Mouse (Mus musculus): ENCODE results near the gene Rpl13a. TPM values are rescaled to one million over a fixed set of nuclear protein-coding genes. Genes with fewer than 3 reads are reported as not detected.

Rpl13a gene
- total and polyA plus RNA-seq, 3 experiments: 1,478 to 6,084 (median 2,356) TPM

DNA sequence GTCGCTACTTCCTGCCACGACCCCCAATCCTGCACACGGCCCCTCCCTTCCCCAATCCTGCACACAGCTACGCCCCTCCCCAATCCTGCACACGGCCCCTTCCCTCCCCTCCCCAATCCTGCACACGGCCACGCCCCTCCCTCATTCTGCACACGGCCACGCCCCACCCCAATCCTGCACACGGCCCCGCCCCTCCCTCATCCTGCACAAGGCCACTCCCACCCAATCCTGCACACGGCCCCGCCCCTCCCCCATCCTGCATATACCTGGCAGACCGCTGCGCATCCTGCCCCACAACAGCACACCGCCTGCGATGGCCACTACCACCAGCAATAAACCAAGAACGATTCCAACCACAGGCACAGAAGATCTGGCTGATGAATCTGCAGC, 35.0 kb downstream of the Rpl13a start:
- no peak for DNase-seq (ENCODE audit: low spot score)

DNA sequence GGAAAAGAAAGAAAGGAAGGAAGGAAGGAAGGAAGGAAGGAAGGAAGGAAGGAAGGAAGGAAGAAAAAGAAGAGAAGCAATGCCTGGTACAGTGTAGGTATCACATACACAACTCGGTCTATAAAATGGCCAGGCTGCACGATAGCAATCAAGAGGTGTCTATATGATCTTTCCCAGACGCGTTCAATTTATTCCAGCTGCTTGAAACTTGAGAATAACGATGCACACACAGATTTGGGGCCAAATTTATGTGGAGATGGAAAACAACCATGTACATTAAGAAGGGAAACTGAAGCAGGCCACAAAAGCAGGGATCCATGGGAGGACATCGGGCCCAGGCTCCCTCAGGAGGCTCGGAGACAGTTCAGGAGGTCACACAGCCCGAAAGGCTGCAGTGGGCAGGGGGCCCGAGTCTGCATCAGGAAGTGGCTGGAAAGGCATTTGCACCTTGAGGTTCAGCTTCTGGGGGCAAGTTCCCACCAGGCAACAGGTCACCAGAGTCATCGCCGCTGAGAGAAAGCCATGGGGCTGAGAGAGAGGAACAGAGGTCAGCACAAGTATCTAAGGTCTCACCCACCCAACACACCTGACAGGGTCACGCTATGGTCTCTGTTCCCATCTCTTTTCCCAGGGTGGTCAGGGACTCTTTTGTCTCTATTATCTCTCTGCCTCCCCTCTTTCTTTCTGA, 35.6 kb downstream of the Rpl13a start:
- Histone ChIP-seq H3K27me3 (ENCODE audit: insufficient read depth, low read length) (peaks cover 36% of the 10 kb centered on the region), H3K36me3 (replicated peaks) (no peaks in the 10 kb centered on the region), H3K4me3 (ENCODE audit: low read depth, low read length) (no peak overlapping the region), H3K9me3 (replicated peaks) (no peaks in the 10 kb centered on the region), H3K4me1 (ENCODE audit: insufficient read depth, low read depth, low read length) (peaks cover 52% of the 10 kb centered on the region)
- DNase-seq (ENCODE audit: low spot score) (no peak), ATAC-seq (ENCODE audit: extremely low read depth, insufficient number of reproducible peaks, low FRiP score, poor library complexity, severe bottlenecking) (no peak)
- TF ChIP-seq TAL1 (conservative IDR thresholded peaks at IDR 0.05; ENCODE audit: low read depth, low read length) (no peak), GATA1 (IDR thresholded peaks at IDR 0.05; ENCODE audit: borderline replicate concordance, low read length) (no peak), GATA2 (IDR thresholded peaks at IDR 0.05; ENCODE audit: borderline replicate concordance, low read depth, low read length) (no peak), CTCF (IDR thresholded peaks at IDR 0.05; ENCODE audit: low read depth, low read length) (no peak), POLR2AphosphoS5 (IDR thresholded peaks at IDR 0.05; ENCODE audit: insufficient replicate concordance, low read depth, low read length) (no peak)

More for the DNA sequence above, 35.0 kb downstream of the Rpl13a start:
- H3K27me3 ChIP-seq (ENCODE audit: insufficient read depth, low read length): peaks cover 33% of the 10 kb centered on the region
- ATAC-seq (ENCODE audit: extremely low read depth, insufficient number of reproducible peaks, low FRiP score, poor library complexity, severe bottlenecking): no peak
- no peaks in the 10 kb centered on the region for H3K36me3 ChIP-seq (replicated peaks)
- TF ChIP-seq GATA2 (IDR thresholded peaks at IDR 0.05; ENCODE audit: borderline replicate concordance, low read depth, low read length) (no peak), CTCF (IDR thresholded peaks at IDR 0.05; ENCODE audit: low read depth, low read length) (no peak), TAL1 (conservative IDR thresholded peaks at IDR 0.05; ENCODE audit: low read depth, low read length) (no peak), POLR2AphosphoS5 (IDR thresholded peaks at IDR 0.05; ENCODE audit: insufficient replicate concordance, low read depth, low read length) (no peak), GATA1 (IDR thresholded peaks at IDR 0.05; ENCODE audit: borderline replicate concordance, low read length) (no peak)
- H3K9me3 ChIP-seq (replicated peaks): no peaks in the 10 kb centered on the region
- peaks cover 51% of the 10 kb centered on the region for H3K4me1 ChIP-seq (ENCODE audit: insufficient read depth, low read depth, low read length)
- H3K4me3 ChIP-seq (ENCODE audit: low read depth, low read length): no peak overlapping the region

DNA sequence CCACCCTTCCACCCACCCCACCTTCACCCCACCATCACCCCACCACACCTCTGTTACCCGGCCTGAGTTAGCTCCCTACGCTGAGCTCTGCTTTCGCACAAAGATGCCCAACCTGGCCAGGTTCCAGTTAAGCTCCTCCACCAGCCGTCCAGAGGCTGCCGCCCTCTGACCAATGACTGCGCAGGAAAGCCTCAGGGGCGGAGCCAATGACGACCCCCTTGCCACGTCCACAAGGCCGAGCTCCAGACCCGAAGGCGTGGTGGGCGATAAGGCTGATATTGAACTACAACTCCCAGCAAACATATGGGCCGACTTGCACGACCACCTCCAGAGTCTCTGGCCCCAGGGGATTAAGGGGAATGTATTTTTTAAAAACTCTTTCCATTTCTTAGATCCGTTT, 36.5 kb downstream of the Rpl13a start, which contains the start of gene Rcn3:
TSS of gene Rcn3 (minus strand) at position 174 of the 400 bp plus-strand sequence.
- Histone ChIP-seq H3K27me3 (ENCODE audit: insufficient read depth, low read length) (peaks cover 44% of the 10 kb centered on the region), H3K4me1 (ENCODE audit: insufficient read depth, low read depth, low read length) (peaks cover 46% of the 10 kb centered on the region), H3K36me3 (replicated peaks) (no peaks in the 10 kb centered on the region), H3K9me3 (replicated peaks) (no peaks in the 10 kb centered on the region), H3K4me3 (ENCODE audit: low read depth, low read length) (peak within 1 kb of the TSS; percentile 56; the same call in 1 of the 2 replicates)
- TF ChIP-seq CTCF (IDR thresholded peaks at IDR 0.05; ENCODE audit: low read depth, low read length): no peak
- TF ChIP-seq TAL1 (conservative IDR thresholded peaks at IDR 0.05; ENCODE audit: low read depth, low read length): no peak
- no peak for TF ChIP-seq POLR2AphosphoS5 (IDR thresholded peaks at IDR 0.05; ENCODE audit: insufficient replicate concordance, low read depth, low read length)
- no peak for TF ChIP-seq GATA2 (IDR thresholded peaks at IDR 0.05; ENCODE audit: borderline replicate concordance, low read depth, low read length)
- ATAC-seq (ENCODE audit: extremely low read depth, insufficient number of reproducible peaks, low FRiP score, poor library complexity, severe bottlenecking): no peak
- peak; percentile 40 for DNase-seq (ENCODE audit: low spot score)

DNA sequence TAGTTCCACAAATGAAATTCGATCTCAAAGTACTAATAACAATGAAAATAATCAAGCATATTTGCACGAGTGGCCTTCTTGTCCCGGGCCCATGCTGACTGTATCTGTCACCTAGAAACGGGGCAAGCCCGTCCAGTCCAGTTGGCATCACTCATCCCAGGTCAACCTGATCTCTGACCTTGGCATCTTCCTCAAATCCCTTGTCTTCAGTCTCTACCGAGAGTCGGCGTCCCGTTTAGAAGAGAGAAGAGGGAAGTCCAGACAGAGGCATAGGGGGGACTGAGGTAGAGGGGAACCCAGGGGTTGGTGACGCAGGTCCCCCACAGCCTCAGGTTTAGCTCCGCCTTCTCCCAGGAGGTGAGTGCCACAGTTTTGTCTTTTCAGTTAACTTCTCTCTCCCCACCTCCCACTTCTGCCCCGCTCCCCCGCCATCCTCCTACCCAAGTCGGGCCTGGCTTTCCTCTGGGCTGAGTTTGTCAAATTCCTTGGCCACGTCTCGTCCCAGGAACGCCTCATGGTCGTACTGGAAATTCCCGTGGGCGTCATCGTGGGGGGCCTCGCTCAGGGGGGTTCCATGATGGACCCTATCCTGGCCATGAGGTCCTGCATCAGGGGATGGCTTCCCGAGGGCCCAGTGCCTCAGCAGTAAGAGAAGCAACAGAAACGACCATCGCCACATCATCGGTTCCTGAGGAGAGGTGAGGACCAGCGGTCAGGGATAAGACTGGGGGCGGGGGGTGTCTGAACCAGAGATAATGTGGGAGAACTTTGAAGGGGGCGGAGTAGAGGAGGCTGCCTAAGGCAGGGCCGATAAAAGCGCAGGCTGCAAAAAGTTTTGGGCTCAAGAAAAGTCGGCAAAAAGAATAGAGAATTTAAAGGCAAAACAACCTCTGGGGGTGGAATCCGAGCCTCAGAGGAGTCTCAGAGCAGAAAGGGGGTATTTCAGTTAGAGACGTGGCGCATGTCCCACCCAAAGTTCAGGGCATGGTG, 37.3 kb downstream of the Rpl13a start:
- Histone ChIP-seq H3K27me3 (ENCODE audit: insufficient read depth, low read length) (peaks cover 44% of the 10 kb centered on the region), H3K4me3 (ENCODE audit: low read depth, low read length) (peak overlapping the region; percentile 56; the same call in 1 of the 2 replicates), H3K4me1 (ENCODE audit: insufficient read depth, low read depth, low read length) (peaks cover 46% of the 10 kb centered on the region), H3K36me3 (replicated peaks) (no peaks in the 10 kb centered on the region), H3K9me3 (replicated peaks) (no peaks in the 10 kb centered on the region)
- ATAC-seq (ENCODE audit: extremely low read depth, insufficient number of reproducible peaks, low FRiP score, poor library complexity, severe bottlenecking) (no peak), DNase-seq (ENCODE audit: low spot score) (no peak)
- no peak for TF ChIP-seq TAL1 (conservative IDR thresholded peaks at IDR 0.05; ENCODE audit: low read depth, low read length)

DNA sequence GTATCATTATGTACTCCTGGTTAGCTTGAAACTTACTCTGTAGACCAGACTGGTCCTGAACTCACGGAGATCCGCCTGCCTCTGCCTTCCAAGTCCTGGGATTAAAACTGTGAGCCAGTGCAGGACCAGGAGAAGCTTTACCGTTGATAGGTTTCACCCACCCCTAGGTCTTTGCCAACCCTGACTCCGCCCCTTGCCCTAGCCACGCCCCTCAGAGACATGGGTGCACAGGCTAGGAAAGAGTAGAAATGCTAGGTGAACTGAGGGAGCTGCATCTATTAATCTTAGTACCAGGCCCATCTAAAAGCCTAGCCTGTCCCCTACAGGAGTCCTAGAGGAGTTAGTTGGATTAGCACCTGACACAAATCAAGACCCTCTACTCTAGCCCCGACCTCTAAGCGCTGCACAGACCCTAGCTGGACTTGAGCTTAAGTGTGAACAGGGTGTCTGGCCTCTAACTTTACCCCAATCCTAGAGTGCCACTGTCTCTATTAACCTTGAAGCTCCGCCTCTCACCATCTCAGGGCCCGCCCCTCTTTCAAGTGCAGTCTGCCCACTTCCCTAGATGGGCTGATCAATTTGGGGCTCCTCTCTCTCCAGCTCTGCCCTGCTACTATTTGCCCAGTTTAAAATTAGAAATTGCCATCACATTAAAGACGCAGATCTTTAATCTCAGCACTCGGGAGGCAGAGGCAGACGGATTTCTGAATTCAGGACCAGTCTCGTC, 38.1 kb downstream of the Rpl13a start:
- no peak for DNase-seq (ENCODE audit: low spot score)

GRCm38 (mm10) chr7:45088597-45088996, 40.0 kb downstream of the Rpl13a start:
- ATAC-seq (ENCODE audit: extremely low read depth, insufficient number of reproducible peaks, low FRiP score, poor library complexity, severe bottlenecking) (no peak), DNase-seq (ENCODE audit: low spot score) (no peak)
- Histone ChIP-seq H3K36me3 (replicated peaks) (no peaks in the 10 kb centered on the region), H3K4me1 (ENCODE audit: insufficient read depth, low read depth, low read length) (peaks cover 38% of the 10 kb centered on the region), H3K9me3 (replicated peaks) (peaks cover 3% of the 10 kb centered on the region), H3K27me3 (ENCODE audit: insufficient read depth, low read length) (peaks cover 41% of the 10 kb centered on the region), H3K4me3 (ENCODE audit: low read depth, low read length) (peak overlapping the region; percentile 13; the same call in 1 of the 2 replicates)
- TF ChIP-seq GATA2 (IDR thresholded peaks at IDR 0.05; ENCODE audit: borderline replicate concordance, low read depth, low read length) (no peak), POLR2AphosphoS5 (IDR thresholded peaks at IDR 0.05; ENCODE audit: insufficient replicate concordance, low read depth, low read length) (no peak), TAL1 (conservative IDR thresholded peaks at IDR 0.05; ENCODE audit: low read depth, low read length) (no peak), GATA1 (IDR thresholded peaks at IDR 0.05; ENCODE audit: borderline replicate concordance, low read length) (no peak), CTCF (IDR thresholded peaks at IDR 0.05; ENCODE audit: low read depth, low read length) (no peak)

More for the DNA sequence above, 38.1 kb downstream of the Rpl13a start:
- peaks cover 3% of the 10 kb centered on the region for H3K9me3 ChIP-seq (replicated peaks)
- peaks cover 45% of the 10 kb centered on the region for H3K27me3 ChIP-seq (ENCODE audit: insufficient read depth, low read length)
- H3K36me3 ChIP-seq (replicated peaks): no peaks in the 10 kb centered on the region
- no peak for ATAC-seq (ENCODE audit: extremely low read depth, insufficient number of reproducible peaks, low FRiP score, poor library complexity, severe bottlenecking)
- TF ChIP-seq POLR2AphosphoS5 (IDR thresholded peaks at IDR 0.05; ENCODE audit: insufficient replicate concordance, low read depth, low read length) (no peak), CTCF (IDR thresholded peaks at IDR 0.05; ENCODE audit: low read depth, low read length) (no peak)
- H3K4me3 ChIP-seq (ENCODE audit: low read depth, low read length): no peak overlapping the region
- peaks cover 49% of the 10 kb centered on the region for H3K4me1 ChIP-seq (ENCODE audit: insufficient read depth, low read depth, low read length)
